Mouse (Mus musculus) bone marrow macrophage, adult 2 months (primary cell): ENCODE data around the gene Rcor2.

Source experiments
- CTCF ChIP-seq: IDR thresholded peaks from 2 replicates; pipeline ENCODE4 v1.5.1; 2012; ENCODE audit warnings: low read depth, mild to moderate bottlenecking, low read length, moderate library complexity
- POLR2A ChIP-seq: IDR thresholded peaks from 2 replicates; pipeline ENCODE4 v1.6.1; 2012; ENCODE audit warnings: mild to moderate bottlenecking, low read depth, low read length, borderline replicate concordance

DNA sequence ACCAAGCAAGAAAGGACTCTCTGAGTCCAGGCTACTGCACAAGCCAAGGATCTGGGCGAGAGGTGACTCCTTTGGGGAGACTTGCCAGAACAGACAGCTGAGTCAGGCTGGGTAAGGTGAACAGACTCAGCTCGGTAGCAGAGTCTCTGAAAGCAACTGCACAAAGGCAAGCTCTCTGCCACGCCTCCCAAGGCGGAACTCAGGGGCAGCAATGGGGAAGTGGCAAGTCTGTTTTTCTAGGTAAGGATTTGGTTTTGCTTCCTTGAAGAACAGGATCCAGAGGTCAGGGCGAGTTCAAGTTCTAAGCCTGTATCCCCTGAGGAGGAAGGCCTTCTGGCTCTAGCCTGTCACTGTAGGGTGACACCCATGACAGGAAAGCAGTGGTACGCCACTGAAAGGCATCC, 40.6 kb upstream of the Rcor2 start:
- TF ChIP-seq CTCF (no peak), POLR2A (no peak)
